Mouse (Mus musculus) brain, adult 2 months (tissue): ENCODE measurements around the gene Zyg11a.
"Not testable (repeated sequence)": the region's sequence is repeated elsewhere in the genome, so short reads cannot be mapped to it uniquely, and the experiment has no call there.

Source experiments
- DNase-seq: peaks from one replicate; pipeline ENCODE4 v3.0.0; 2011; ENCODE audit warnings: low read depth, low spot score

The Zyg11a gene

DNA sequence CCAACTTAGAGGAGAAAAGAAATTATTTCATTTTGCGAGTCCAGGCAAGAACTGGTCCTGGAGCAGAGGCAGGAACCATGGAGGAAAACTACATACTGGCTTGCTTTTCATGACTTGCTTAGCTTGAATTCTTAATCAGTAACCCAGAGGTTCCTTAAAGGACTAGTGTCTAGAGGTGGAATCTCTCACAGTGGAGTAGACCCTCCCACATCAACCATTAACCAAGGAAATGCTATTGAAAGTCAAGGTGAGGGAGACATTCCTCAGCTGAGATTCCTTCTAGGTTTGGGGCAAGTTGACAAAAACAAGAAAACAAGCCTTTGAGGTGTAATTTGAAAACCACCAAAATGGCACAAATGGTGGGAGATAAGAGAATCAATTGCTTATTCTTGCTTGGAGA, 73.0 kb downstream of the Zyg11a start, which contains the start of gene Scp2:
TSS of gene Scp2 (minus strand) at position 119 of the 400 bp plus-strand sequence.
- no peak for DNase-seq

DNA sequence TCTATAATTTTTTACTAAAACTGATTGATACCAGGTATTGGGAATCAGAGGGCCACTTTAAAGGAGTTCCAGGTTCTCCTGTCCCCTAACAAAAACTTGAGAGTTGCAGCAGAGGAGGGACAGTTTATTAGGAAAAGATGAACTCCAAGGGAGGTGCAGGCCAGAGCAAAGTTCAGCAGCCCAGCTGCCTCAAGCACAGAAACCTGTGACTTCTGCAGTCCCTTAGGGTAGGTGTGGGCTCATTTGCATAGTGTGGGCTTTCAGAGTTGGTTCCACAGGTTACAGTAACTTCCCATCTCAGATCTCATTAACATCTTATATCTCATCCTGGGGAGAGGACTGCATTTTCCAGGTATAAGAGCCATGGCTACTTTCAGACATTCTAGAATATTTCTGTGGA, 74.1 kb downstream of the Zyg11a start:
- no peak for DNase-seq

DNA sequence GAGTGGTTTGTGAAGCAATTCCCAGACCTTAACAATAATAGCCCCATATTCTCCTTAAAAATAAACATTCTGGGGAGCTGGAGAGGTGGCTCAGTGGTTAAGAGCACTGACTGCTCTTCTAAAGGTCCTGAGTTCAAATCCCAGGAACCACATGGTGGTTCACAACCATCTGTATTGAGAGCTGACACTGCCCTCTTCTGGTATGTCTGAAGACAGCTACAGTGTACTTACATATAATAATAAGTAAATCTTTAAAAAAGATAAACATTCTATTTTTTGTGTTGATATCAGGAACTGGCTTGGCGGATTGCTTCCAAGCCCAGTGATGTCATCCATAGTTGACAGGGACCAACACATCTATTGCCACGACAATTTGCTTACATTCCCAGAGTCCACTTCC, 74.7 kb downstream of the Zyg11a start:
- DNase-seq, result not testable (repeated sequence)

DNA sequence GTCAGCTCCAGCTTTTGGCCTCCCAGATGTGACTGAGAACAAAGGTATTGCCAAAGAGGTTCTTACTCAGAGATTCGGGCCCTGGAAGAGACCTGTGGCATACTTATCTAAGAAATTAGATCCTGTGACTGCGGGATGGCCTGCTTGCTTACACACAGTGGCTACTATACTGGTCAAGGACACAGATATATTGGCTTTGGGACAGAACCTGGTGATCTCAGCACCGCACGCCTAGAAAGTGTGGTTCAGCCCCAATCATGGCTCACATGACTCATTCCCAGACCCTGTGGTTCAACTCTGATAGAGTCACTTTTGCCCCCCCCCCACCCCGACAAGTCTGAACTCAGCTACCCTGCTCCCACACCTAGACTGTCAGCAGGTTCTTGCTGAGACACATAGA, 80.9 kb downstream of the Zyg11a start:
- no peak for DNase-seq
